Mouse (Mus musculus) embryonic facial prominence, embryonic 12.5 days (tissue): ENCODE results near the gene Bend7. TPM values are rescaled to one million over a fixed set of nuclear protein-coding genes. Genes with fewer than 3 reads are reported as not detected.

Source experiments
- ATAC-seq: fragments of 200-750 bp; cut with Nextera tagmentation; 2 replicates; pipeline ENCODE4 v1.8.0; 2017; ENCODE audit not compliant: insufficient number of reproducible peaks, insufficient read depth, low FRiP score, low TSS enrichment
- H3K27ac ChIP-seq: fragments of 300-500 bp; sonication (generic); 2 replicates; pipeline ENCODE4 v1.5.1; 2016; ENCODE audit warnings: mild to moderate bottlenecking
- H3K27me3 ChIP-seq: fragments of 300-500 bp; sonication (generic); 2 replicates; pipeline ENCODE4 v1.6.1; 2016; ENCODE audit warnings: mild to moderate bottlenecking, moderate library complexity
- H3K36me3 ChIP-seq: fragments of 300-500 bp; sonication (generic); 2 replicates; pipeline ENCODE4 v1.6.1; 2016; ENCODE audit warnings: mild to moderate bottlenecking
- H3K4me1 ChIP-seq: fragments of 300-500 bp; sonication (generic); 2 replicates; pipeline ENCODE4 v1.6.1; 2016
- H3K4me2 ChIP-seq: fragments of 300-500 bp; sonication (generic); replicated peaks from 2 replicates; pipeline ENCODE4 v1.6.1; 2016; ENCODE audit warnings: mild to moderate bottlenecking, moderate library complexity
- H3K4me3 ChIP-seq: fragments of 300-500 bp; sonication (generic); 2 replicates; pipeline ENCODE4 v1.5.1; 2016; ENCODE audit warnings: mild to moderate bottlenecking
- H3K9ac ChIP-seq: fragments of 300-500 bp; sonication (generic); 2 replicates; pipeline ENCODE4 v1.6.1; 2016; ENCODE audit warnings: mild to moderate bottlenecking, moderate library complexity
- H3K9me3 ChIP-seq: fragments of 300-500 bp; sonication (generic); 2 replicates; pipeline ENCODE4 v1.6.1; 2016; ENCODE audit warnings: mild to moderate bottlenecking, moderate library complexity
- WGBS: fragments of 180-500 bp; shearing (Covaris S2); methylation state at CpG from one replicate; pipeline ENCODE4 v1.1.7; 2016; 5-methylcytosine and 5-hydroxymethylcytosine counted together
- polyA plus RNA-seq: library from polyadenylated mRNA; unstranded; fragments of >200 nt; fragmentation: Nextera tagmentation; extraction: Ambion mirVana; gene quantifications from 2 replicates; pipeline ENCODE4 v1.2.1, GENCODE M21; 2016

Bend7 gene
- polyA plus RNA-seq, 1 experiment from 2014 or later, result 2.3 TPM

GRCm38 (mm10) chr2:4782809-4783641, 65.4 kb downstream of the Bend7 start:
- no peaks in the 10 kb centered on the region for H3K4me1 ChIP-seq
- H3K36me3 ChIP-seq, result no peaks in the 10 kb centered on the region
- H3K9me3 ChIP-seq, result no peaks in the 10 kb centered on the region
- H3K4me3 ChIP-seq, result no peak overlapping the region
- H3K4me2 ChIP-seq, result no peak overlapping the region
- H3K27ac ChIP-seq, result no peak overlapping the region
- ATAC-seq, result no peak
- H3K9ac ChIP-seq, result no peak overlapping the region
- no peaks in the 10 kb centered on the region for H3K27me3 ChIP-seq
- WGBS, result 78% methylated on average over 11 of the region's 11 CpGs

DNA sequence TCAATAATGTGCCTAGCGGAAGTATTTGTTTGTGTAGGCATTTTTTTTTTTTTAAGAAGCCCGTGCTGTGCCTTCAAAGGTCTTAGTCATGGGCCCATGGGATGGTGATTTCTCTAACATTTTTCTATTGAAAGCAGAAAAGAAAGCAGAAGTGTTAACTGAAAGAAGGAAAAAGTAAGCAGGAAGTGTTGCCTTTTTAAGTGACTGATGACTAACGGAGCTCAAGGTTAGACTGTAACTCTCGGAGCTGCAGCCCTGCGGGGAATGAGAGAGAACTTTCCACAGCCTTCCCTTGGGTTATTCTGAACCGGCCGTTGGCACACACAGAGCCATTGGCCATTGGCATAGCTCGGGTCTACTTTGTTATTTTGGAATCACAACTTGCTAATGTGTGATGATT, 66.4 kb downstream of the Bend7 start:
- H3K4me2 ChIP-seq, result no peak overlapping the region
- H3K27me3 ChIP-seq, result no peaks in the 10 kb centered on the region
- no peaks in the 10 kb centered on the region for H3K36me3 ChIP-seq
- ATAC-seq, result no peak
- H3K27ac ChIP-seq, result no peak overlapping the region
- no peaks in the 10 kb centered on the region for H3K9me3 ChIP-seq
- WGBS, result 75% methylated on average over 8 of the region's 8 CpGs
- no peaks in the 10 kb centered on the region for H3K4me1 ChIP-seq
- no peak overlapping the region for H3K4me3 ChIP-seq
- no peak overlapping the region for H3K9ac ChIP-seq

- no peak for ATAC-seq
Measured at GRCm38 (mm10) chr2:4785016-4785415, 67.4 kb downstream of the Bend7 start.

DNA sequence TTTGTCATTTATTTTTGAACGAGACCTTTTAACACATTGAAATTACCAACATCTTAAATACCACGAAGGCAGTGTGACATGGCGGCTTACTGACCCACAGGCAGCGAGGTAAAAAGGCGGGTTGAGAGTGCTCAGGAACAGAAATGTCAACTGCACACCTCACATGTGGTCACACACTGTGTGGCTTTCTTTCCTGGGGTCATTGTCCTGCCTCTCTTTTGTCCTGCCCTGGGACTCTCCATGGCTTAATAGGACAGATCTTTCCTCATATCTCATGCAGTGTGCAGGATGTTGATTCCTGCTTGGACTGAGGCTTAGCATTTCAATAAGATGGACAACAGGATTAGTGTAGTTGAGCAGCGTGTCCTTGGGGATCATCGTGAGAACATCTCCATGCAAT, 69.6 kb downstream of the Bend7 start:
- Histone ChIP-seq H3K36me3 (no peaks in the 10 kb centered on the region), H3K4me3 (no peak overlapping the region), H3K9me3 (no peaks in the 10 kb centered on the region), H3K4me2 (no peak overlapping the region), H3K27ac (no peak overlapping the region), H3K9ac (no peak overlapping the region), H3K27me3 (no peaks in the 10 kb centered on the region), H3K4me1 (no peaks in the 10 kb centered on the region)
- WGBS, result 78% methylated on average over 7 of the region's 7 CpGs
- ATAC-seq, result no peak

More at GRCm38 (mm10) chr2:4785016-4785415, 67.4 kb downstream of the Bend7 start:
- Histone ChIP-seq H3K4me2 (no peak overlapping the region), H3K9ac (no peak overlapping the region), H3K27me3 (no peaks in the 10 kb centered on the region), H3K9me3 (no peaks in the 10 kb centered on the region), H3K36me3 (no peaks in the 10 kb centered on the region), H3K4me1 (no peaks in the 10 kb centered on the region), H3K4me3 (no peak overlapping the region), H3K27ac (no peak overlapping the region)
- 88% methylated on average over 6 of the region's 6 CpGs for WGBS

DNA sequence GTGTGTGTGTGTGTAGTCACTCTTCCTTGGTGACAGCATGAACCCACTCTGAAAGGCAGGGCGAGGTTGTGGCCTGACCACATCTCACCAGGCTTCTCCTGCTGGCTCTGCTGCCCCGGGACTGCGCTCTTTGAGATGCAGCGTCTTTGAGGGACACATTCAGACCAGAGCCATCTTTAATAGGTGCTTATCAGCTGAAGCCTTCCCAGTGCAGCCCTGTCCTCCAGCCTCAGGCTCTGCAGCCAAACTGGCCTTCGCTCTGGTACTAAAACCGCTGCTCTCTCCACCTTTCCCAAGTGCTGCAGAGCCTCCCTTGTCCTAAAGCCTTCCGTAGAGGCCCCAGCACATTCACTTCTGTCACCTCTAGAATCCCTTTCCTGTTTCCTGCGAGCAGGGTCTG, 74.0 kb downstream of the Bend7 start:
- ATAC-seq, result no peak
- H3K36me3 ChIP-seq, result no peaks in the 10 kb centered on the region
- no peaks in the 10 kb centered on the region for H3K9me3 ChIP-seq
- no peaks in the 10 kb centered on the region for H3K27me3 ChIP-seq
- H3K4me3 ChIP-seq, result no peak overlapping the region
- H3K4me1 ChIP-seq, result no peaks in the 10 kb centered on the region
- WGBS, result 74% methylated on average over 8 of the region's 8 CpGs
- no peak overlapping the region for H3K9ac ChIP-seq
- no peak overlapping the region for H3K27ac ChIP-seq
- no peak overlapping the region for H3K4me2 ChIP-seq

- Histone ChIP-seq H3K27ac (no peak overlapping the region), H3K4me1 (no peaks in the 10 kb centered on the region), H3K4me2 (no peak overlapping the region), H3K36me3 (no peaks in the 10 kb centered on the region), H3K27me3 (no peaks in the 10 kb centered on the region), H3K4me3 (no peak overlapping the region), H3K9ac (no peak overlapping the region), H3K9me3 (no peaks in the 10 kb centered on the region)
- WGBS, result 91% methylated on average over 4 of the region's 4 CpGs
- no peak for ATAC-seq
Measured at GRCm38 (mm10) chr2:4792554-4792953, 74.9 kb downstream of the Bend7 start.

- Histone ChIP-seq H3K9me3 (no peaks in the 10 kb centered on the region), H3K27me3 (0 out of 2 replicates have a peak, but pooled peaks cover 6% of the 10 kb centered on the region), H3K4me1 (peaks cover 5% of the 10 kb centered on the region; the same call in 1 of the 2 replicates), H3K36me3 (no peaks in the 10 kb centered on the region), H3K27ac (no peak overlapping the region), H3K9ac (no peak overlapping the region), H3K4me2 (peak overlapping the region; percentile 28), H3K4me3 (no peak overlapping the region)
- WGBS, result 46% methylated on average over 18 of the region's 18 CpGs
- ATAC-seq, result no peak
Measured at GRCm38 (mm10) chr2:4802395-4803176, 85.0 kb downstream of the Bend7 start.

GRCm38 (mm10) chr2:4816308-4816707, 98.7 kb downstream of the Bend7 start:
- H3K36me3 ChIP-seq, result no peaks in the 10 kb centered on the region
- peaks cover 7% of the 10 kb centered on the region for H3K4me1 ChIP-seq
- no peak overlapping the region for H3K9ac ChIP-seq
- 0 out of 2 replicates have a peak, but pooled peaks cover 2% of the 10 kb centered on the region for H3K9me3 ChIP-seq
- ATAC-seq, result no peak
- 44% methylated on average over 5 of the region's 5 CpGs for whole genome bisulfite sequencing
- H3K27ac ChIP-seq, result no peak overlapping the region
- no peak overlapping the region for H3K4me2 ChIP-seq
- no peak overlapping the region for H3K4me3 ChIP-seq
- 0 out of 2 replicates have a peak, but pooled peaks cover 8% of the 10 kb centered on the region for H3K27me3 ChIP-seq

- 3% methylated on average over 10 of the region's 10 CpGs for WGBS
- Histone ChIP-seq H3K27ac (no peak overlapping the region), H3K27me3 (0 out of 2 replicates have a peak, but pooled peaks cover 8% of the 10 kb centered on the region), H3K9me3 (0 out of 2 replicates have a peak, but pooled peaks cover 4% of the 10 kb centered on the region), H3K4me1 (peaks cover 7% of the 10 kb centered on the region), H3K4me2 (peak overlapping the region; percentile 32), H3K4me3 (no peak overlapping the region), H3K9ac (no peak overlapping the region), H3K36me3 (no peaks in the 10 kb centered on the region)
- 0 out of 2 replicates have a peak, but pooled peaks have one; percentile 15 for ATAC-seq
Measured at GRCm38 (mm10) chr2:4817678-4818077, 100.0 kb downstream of the Bend7 start.

DNA sequence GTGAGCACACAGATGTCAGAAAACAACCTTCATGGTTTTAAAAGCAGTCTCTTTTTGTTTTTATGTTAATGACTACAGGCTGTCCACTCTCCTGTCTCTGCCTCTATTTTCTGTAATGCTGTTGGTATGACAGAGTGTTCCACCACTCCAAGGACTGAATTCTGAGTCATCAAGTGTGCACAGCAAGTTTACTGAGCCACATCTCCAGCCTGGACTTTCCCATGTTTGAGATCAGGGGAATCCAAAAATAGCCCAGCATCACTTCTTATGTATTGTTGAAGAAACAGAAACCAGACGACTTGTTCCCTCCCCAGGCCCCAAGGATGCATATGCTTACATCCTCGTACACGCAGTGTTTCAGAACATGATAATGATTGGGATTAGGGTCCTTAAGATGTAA, 102.6 kb downstream of the Bend7 start:
- no peak overlapping the region for H3K4me3 ChIP-seq
- 71% methylated on average over 3 of the region's 3 CpGs for WGBS
- no peak for ATAC-seq

DNA sequence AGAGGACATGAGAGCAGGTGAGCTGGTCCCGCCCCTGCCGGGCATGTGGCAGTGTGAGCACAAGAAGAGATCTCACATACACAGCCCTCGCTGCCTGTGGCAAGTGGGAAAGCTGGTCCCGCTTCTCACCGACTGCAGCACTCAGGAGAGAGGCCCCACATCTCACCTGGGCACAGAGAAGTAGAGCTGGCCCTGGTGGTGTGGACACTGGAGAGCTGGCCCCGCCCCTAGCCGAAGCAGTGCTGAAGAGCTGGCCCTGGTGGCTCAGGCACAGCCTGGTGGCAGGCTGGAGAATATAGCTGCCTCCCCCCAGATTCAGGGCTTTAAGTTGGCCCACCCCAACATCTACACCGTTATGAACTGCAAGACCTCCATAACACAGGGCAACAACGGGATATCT, 106.4 kb downstream of the Bend7 start:
- Histone ChIP-seq H3K36me3 (no peaks in the 10 kb centered on the region), H3K4me3 (no peak overlapping the region), H3K9me3 (0 out of 2 replicates have a peak, but pooled peaks cover 4% of the 10 kb centered on the region), H3K27ac (no peak overlapping the region), H3K27me3 (no peaks in the 10 kb centered on the region), H3K4me2 (no peak overlapping the region), H3K9ac (no peak overlapping the region), H3K4me1 (no peaks in the 10 kb centered on the region)
- ATAC-seq, result no peak
- WGBS, result 71% methylated on average over 9 of the region's 9 CpGs

More for the DNA sequence above, 102.6 kb downstream of the Bend7 start:
- Histone ChIP-seq H3K4me2 (no peak overlapping the region), H3K36me3 (no peaks in the 10 kb centered on the region), H3K27ac (no peak overlapping the region), H3K27me3 (0 out of 2 replicates have a peak, but pooled peaks cover 8% of the 10 kb centered on the region), H3K9ac (no peak overlapping the region), H3K9me3 (0 out of 2 replicates have a peak, but pooled peaks cover 4% of the 10 kb centered on the region), H3K4me1 (peaks cover 7% of the 10 kb centered on the region)
